Mouse (Mus musculus): ENCODE results near the gene Fam117b.

Fam117b gene

DNA sequence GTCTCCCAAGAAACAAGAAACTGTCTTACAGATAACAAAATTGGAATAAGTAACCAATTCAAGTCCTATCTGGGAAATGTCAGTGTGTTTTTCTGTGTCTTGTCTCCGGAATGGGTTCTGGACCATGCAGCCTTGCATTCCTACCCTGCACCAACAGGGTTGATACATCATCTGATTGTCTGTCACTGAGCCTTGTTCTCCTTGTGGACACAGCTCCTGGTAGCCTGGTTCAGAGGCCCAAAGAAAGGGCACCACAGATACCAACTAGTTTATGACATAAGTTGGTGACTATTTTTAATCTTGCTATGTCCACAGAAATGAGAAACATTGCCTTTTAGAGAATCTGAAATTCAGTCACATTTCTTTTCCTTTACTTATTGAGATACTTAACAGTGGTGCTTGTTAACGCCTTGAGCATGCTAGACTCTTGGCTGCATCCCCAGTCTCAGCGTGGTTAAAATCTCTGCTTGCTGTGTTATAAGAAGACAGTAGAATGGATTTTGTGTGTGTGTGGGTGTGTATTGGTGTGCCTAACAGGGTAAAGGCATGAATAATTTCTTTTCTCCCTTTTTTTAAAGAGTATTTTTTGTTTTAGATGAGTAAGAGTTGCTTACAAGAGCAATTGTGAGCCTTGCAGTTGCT is 74.7 kb downstream of the Fam117b start:
- no peak for DNase-seq (ENCODE audit: low read depth)

DNA sequence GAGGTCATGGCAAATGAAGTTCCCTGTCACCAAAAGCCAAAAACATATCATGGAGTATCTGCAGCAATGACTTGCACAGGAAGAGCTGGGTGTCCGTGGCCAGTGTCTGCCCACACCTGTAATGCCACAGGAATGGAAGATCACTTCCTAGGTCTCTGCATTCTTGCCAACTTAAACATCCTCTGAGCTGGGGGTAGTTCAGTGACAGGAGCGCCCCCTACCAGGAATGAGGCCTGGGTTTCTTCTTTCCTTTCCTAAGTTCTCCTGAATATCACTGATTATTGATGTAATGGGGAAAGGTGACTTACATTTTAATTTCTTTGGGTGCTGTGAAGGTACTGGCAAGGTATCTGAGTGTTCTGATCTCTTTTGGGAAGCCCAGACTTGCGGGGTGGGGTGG is 82.8 kb downstream of the Fam117b start:
- peak; percentile 18 for DNase-seq (ENCODE audit: low read depth)

DNA sequence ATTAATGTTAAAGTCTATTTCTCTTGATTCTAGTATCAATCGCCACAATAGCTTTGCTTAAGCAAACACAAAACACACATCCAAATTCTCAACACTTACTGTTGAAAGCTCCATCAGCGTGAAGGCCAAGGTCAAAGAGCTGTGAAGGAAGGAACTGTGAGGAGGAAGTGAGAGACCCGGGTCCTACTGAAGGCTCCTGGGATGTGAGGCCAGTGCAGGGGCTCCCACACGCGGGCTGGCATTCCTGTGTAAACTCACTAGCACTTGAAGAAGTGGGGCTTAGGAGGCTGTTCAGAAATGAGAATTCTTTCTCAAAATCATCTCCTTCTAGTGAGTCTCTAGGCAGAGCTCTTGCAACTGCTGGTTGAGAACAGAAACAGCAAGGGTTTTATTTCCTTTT is 84.5 kb downstream of the Fam117b start:
- no peak for DNase-seq (ENCODE audit: low read depth)

DNA sequence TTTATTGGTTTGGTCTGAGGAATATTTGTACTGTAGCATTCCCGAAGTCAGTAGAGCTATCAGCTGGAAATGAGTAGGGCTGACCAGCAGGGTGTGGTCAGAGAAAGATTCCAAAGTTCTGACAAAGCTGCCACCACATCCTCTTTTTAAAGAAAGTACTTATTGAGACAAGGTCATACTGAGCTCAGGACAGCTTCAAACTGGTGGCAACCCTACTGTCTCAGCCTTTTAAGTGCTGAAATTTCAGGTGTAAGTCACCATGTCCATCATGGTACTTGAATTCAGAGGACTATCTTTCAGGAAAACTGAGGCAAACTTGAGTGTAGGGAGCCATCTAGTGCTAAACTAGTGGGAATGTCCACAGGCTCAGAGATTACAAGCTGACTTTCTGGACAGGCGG is 87.5 kb downstream of the Fam117b start:
- DNase-seq (ENCODE audit: low read depth): no peak

DNA sequence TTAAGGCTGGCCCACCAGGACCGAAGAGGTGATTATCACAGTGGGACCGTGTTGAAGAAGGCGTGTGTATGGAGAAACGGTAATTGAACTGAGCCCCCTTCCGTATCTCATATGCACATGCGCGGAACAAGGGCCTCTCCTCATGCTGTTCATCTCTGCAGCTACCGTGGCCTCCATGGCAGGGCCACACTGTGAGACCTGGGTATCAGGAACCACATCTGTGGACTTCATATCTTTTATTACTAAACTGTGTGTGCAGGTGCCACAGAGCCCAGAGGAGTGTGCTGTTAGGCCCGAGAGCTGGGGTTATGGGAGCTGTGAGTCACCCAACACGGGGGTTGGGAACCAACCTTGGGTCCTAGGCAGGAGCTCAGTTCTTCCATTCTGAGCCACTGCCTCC is 94.5 kb downstream of the Fam117b start:
- no peak for DNase-seq (ENCODE audit: low read depth)

DNA sequence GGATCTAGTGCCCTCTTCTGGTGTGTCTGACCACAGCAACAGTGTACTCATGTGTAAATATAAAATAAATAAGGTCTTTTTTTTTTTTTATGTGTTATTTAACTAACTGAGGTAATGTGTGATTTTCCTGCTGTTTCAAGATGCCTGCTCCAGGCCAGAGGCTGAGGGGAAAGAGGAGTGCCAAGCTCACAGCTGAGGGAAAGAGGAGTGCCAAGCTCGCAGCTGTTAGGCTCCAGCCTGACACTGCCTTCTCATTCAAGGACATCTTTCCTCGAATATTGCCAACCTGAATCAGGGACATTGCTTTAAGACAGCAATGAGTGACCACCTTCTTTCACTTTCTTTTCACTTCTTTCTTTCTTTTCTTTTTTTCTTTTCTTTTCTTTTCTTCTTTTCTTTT is 95.9 kb downstream of the Fam117b start:
- DNase-seq (ENCODE audit: low read depth): no peak

DNA sequence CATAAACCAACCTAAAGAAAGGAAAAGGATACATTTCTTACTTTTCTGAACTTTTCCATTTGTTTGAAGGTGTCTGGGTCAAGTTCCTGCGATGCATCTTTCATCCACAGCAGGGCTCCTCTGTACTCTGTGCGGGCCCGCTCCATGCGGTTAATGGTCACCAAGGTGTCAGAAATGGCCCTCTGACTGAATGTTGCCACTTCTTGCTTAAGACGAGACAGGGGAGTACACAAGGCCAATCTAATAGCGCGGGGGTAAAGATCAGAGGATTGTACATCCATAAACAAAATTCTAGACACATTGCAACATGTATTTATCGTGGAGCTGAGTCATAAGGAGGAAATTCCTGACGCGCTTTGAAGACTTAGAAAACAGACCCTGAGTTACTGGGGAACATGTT is 101.0 kb downstream of the Fam117b start:
- DNase-seq (ENCODE audit: low read depth): no peak

DNA sequence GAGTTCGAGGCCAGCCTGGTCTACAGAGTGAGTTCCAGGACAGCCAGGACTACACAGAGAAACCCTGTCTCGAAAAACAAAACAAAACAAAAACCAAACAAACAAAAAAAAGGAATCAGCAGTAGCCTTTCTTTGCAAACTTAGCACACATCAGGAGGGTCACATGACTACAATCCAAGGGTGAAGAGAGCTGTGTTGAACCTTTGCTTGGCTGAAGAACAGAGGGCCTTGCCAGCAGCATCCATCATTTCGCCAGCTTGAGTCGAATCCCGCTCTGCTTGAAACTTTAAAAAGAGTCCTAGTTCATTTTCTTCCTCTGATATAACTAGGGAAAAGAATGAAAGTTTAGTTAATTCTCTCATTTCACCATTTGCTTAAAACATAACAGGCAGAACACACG is 102.7 kb downstream of the Fam117b start:
- DNase-seq (ENCODE audit: low read depth): no peak

DNA sequence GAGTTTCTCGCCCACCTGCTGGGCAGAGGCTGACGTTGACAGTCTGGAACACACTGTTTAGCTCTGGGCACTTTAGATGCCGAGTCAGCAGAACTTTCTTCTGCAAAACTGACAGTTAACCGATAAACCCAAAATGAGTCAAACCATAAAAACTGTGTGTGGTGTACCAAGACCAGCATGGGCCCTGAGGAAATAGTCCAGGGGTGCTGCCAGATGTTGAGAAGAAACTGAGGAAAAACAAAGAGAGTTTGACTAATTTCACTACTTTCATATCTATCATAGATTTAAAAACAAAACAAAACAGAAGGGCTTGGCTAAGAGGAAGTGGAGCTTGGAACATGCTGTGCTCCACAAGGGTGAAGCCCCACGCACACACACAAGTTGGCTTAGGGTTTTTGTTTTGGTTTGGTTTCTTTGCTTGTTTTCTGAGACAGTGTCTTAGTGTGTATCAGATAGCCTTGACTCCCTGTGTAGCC is 103.4 kb downstream of the Fam117b start:
- peak; percentile 87 for DNase-seq (ENCODE audit: low read depth)

DNA sequence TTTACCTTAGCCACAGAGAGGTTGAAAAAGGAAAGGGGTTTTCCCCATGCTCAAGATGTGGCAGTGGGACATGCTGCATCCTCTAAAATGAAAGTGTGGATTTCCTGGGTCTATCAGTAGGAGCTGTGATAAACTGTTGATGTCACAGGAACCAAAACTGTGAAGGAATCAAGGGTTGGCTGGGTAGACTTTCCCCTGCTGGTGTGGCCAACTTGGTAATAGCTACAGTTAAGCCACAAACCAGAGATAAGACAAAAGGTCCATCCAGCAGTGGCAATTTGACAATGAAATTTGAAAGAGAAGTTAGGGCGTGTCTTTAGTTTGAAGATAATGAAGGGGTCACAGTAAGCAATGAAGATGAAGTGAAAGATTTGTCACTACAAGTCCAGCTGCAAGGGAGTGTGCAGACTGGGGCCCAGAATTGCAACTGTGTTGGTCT is 104.2 kb downstream of the Fam117b start:
- peak; percentile 82 for DNase-seq (ENCODE audit: low read depth)
